Mouse (Mus musculus): ENCODE data around the gene Frmd4a.

GRCm38 (mm10) chr2:4314545-4314944 lies 297.0 kb downstream of the Frmd4a start:
- TF ChIP-seq POLR2A (IDR thresholded peaks at IDR 0.05; ENCODE audit: borderline replicate concordance, extremely low read depth, insufficient read depth, insufficient read length, poor library complexity, severe bottlenecking) = no peak
- TF ChIP-seq CTCF (IDR thresholded peaks at IDR 0.05; ENCODE audit: borderline replicate concordance, extremely low read depth, insufficient read depth, insufficient read length) = no peak
